Mouse (Mus musculus) naive thymus-derived CD4-positive, alpha-beta T cell, adult 2 months (primary cell): ENCODE measurements around the gene Pde1c.
"Not testable (repeated sequence)": the region's sequence is repeated elsewhere in the genome, so short reads cannot be mapped to it uniquely, and the experiment has no call there.

Experiments
- DNase-seq: peaks from one replicate; pipeline ENCODE4 v3.0.0-alpha.2; 2011; ENCODE audit warnings: low read depth

Pde1c gene

DNA sequence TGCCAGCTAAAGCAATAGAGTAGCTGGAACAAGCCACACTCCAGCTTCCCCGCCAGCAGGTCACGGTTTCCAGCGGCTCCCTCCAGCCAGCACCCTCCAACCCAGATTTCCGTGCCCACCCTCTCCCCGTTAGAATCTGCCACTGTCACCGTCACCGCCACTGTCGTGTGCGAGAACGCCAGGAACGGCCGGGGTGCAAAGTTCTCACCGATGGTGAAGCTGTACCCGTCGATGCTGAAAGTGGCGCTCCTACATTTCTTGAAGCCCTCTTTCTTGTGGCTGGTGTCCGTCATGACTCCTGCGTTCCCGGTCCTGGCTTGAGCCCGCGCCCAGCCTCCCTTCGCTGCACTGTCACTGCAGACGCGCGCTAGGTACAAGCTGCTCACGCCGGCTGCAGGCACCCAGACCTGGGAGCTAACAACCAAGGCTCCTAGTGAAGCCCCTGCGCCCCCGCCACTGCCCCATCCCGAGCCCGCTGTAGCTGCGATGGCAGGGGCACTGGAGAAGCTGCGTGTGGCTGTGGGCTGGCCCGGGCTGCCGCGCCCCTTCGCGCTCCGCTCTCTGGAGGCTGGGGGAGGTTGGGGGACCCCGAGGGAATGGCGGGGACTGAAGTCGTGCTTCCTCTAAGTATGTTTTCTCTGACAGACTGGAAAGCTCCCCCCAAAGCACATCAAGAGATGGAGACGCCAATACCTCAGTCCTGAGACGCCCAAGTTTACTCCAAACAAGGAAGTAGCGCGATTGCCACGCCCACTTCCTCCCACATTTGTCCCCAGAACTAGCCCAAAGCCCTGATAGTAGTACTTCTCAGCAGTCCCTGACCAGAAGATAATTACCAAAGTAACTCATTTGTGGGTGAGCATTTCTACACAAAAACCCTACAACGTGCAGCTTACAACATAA is at the start of gene Pde1c:
TSS of gene Pde1c (minus strand) at position 634 of the 903 bp plus-strand sequence.
- DNase-seq, result peak; percentile 7

DNA sequence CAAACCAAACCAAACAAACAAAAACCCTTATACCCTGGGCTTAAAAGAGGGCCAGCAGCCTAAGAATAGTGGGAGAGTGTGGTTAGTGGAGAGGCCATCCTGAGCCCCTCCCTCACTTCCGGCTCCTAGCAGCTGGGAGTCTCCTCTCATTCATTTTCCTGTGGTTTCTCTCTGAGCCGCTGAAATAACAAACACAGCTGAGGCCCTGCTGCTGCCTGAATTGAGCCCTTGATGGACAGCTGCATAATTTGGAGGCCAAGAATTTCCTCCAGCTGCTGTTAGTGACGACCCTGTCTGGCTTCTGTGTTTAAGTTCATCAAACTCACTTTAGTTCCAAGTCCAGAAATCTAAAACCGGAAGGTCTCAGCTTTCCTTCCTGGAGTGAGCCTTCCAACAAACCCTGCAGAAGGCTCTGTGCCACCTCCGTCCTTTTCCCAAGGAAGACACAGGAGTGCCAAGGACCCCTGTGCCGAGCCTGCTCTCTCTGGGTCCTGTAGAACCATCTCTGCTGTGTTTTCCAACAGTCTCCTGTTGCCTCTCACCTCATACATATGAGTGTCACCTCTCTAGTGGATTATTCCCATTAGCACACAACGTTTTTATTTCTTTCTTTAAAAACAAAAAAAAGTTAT is 48.2 kb upstream of the Pde1c start:
- DNase-seq, result no peak

DNA sequence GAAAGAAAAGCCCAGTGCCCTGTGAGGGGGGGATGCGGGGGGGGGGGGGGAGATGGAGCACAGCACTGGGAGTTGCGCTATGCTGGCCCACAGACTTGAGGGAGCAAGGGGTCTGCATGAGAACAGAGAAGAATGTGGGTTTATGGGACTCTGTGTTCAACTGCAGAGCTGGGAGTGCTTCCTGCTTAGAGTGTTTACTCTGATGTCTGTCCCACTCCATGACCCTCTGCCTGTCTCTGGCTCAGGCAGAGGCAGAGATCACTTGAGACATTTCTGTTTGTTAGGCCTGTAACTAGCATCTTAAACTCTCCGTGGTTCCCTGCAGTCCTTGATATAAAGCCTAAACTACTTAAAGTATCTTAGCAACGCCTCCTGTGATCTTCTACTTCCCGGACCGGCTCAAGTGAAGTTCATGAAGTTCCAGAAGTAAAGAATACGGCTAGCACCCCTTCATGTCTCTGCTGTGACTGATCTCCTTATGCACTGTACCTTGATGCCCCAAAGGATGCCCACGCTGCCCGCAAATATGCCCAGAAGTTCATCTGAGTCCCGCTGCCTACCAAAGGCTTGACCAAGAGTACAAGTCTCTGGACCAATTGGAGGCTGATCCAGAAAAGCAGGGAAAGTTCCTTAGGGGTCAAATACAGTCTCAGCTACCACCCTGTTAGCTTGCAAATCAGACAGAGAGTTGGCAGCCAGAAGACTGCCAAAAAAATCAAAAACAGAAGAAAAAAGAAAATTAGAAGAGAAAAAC is 47.5 kb upstream of the Pde1c start:
- no peak for DNase-seq

DNA sequence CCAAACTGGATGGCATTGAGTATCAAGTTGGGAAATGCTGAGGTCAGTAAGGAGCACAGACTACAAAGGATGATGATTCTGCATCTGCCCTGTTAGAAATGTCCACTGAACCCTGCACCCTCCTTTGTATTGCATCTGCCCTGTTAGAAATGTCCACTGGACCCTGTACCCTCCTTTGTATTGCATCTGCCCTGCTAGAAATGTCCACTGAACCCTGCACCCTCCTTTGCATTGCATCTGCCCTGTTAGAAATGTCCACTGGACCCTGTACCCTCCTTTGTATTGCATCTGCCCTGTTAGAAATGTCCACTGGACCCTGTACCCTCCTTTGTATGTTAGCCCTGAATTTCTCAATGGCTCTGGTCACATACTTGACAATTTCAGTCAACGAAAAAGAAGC is 40.6 kb upstream of the Pde1c start:
- DNase-seq, result not testable (repeated sequence)

DNA sequence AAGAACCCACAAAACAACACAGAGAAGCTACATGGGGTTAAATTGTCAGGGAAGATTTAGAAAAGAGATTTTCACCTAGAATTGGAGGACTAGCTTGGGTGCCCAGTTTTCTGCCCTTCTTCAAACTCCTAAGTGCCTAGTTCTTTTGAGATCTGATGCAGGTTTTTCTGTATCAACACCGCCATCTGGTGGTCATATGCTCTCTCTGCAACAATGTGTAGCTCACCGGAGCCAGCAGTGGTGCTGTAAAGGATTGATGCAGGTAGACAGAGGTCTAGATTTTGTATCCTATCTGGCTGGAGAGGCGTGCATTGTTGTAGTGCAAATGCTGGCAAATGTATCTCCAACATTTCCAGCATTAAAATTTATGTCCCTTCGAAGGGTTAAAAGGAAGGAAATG is 39.4 kb upstream of the Pde1c start:
- DNase-seq, result peak; percentile 65

DNA sequence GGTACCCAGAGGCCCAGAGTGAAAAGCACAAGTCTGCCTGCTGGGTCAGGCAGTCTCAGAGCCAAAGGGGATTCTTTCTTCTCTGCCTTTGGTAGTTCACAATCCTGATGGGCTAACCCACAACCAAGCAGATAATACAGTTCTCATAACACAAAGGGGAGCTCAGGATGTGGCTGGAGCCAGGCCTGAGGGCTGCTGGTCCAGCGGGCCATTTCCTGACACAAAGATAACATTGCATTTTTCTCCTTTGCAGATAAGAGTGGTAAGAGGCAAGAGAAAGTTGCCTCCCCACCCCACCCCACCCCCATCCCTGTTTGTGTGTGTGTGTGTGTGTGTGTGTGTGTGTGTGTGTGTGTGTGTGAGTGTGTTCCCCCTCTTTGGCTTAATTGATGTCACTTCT is 10.7 kb upstream of the Pde1c start:
- DNase-seq, result no peak

DNA sequence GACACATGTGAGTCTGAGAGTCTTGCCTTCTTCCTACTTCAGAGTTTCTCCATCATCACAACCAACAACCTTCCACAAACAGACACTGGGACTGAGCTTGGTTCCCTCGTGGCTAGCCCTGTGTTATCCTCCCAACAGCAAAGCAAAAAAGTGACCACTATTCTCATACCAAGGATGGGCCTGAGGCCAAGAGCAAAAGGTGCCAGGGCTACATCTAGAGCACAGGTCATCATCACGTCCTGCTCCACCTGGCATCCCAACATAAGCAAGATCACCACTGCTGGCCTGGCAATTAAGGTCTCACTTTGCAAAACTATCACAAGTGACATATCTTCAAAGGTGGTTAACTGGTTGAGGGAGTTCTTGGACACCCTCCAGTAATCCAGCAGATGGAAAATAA is 8.0 kb downstream of the Pde1c start:
- DNase-seq, result no peak

DNA sequence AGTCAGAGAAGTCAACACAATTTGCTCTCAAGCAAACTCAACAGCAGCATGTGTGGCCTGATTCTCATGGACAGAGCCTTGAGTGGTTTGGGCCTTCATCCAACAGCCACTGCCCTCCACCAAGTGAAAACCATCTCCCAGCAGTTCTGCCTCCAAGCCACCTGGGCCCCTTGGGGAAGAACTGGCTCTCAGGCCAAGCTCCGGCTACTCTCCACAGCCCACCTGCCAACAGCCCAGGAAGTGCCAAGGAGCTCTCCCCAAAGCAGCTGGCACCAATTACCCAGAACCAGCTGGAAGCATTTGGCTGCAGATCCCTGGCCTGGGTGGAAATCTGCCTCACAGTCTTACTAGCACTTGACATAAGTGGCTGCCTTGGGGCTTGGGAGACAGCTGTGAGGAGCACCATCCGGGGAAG is 8.4 kb downstream of the Pde1c start:
- DNase-seq, result no peak

DNA sequence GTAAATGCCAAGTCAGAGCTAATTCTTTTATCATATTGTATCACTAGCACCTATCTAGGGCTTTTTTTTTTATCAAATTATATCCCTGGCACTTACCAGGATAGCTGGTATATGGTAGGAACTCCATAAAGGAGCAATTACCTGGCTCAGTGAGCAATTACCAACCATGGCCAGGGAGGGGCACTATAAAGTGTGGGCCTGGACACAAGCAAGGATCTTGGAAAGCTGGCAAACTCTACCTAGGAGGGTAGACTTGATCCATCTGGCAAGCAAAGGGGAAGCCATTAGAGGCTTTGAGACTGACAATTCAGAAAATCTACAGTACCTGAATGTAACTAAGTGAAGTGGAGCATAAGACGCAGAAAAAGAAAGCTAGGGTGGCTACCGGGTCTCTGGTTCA is 10.2 kb downstream of the Pde1c start:
- DNase-seq, result no peak

DNA sequence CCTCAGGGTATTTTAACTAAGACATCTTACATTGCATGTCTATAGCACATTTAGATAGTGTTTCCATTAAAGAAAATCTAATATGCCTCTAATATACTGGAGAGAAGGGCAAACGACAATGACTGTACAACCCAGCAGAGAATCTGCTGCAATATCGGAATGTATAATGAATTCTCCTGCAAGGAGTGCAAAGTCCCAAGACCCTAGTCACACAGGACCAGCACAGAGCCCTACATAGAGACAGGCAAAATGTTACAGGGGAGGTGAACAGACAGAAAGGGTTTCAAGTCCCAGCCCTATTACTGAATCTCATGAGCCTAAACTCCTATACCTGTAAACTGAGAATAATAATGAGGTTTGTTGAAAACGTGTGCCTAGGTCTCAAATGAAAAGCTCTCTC is 13.1 kb downstream of the Pde1c start:
- no peak for DNase-seq

DNA sequence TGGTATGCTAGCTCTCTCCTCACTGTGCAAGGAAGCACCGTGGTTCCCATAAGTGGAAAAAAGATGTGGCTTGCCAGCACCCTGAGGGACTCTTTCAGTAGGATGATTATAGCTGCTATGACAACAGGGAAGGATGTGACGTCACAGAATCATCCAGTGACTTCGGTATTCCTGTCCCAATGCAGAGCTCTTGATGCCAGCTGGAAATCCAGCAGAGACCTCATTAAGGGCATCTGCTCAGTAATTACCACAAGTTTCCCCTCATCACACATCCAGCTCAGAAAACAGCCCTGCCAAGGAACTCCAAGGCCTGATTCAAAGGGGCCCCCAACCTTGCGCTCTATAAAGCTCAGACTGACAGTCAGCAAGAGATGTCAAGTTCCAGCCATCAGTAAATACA is 13.5 kb downstream of the Pde1c start:
- DNase-seq, result no peak

DNA sequence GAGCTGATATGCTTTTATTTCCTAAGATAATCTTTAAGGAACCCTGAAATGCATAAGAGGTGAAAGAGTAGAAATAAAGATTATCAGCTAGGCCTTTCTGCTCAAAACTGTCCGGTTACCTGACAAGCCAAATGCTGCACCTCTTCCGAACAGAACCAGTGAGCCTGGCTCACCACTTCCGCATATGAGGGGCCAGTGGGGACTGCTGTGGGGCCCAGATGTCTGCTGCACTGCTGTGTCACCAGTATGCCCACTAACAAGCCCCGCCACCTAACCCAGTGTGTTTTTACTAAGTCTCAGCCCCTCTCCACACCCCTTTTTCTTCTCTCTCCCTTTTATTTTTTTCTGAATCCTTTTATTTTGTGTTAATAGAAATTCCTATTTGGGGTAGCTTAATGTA is 17.9 kb downstream of the Pde1c start:
- no peak for DNase-seq

DNA sequence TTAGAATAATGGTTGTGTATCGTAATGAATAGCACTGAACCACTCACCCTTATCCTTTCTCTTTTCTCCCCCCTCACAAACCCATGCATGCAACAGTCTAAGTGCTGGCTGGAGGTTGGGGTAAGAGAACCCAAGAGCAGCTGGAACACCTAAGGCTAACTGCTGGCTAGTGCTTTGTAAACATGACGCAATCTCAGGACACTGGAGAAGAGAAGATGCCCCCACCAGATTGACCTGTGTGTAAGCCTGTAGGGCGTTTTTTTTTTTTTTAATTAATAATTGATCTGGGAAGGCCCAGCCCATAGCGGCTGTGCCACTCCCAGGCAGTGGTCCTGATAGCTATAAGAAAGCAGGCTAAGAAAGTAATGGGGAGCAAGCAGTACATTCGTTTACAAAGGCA is 28.7 kb downstream of the Pde1c start:
- DNase-seq, result no peak

DNA sequence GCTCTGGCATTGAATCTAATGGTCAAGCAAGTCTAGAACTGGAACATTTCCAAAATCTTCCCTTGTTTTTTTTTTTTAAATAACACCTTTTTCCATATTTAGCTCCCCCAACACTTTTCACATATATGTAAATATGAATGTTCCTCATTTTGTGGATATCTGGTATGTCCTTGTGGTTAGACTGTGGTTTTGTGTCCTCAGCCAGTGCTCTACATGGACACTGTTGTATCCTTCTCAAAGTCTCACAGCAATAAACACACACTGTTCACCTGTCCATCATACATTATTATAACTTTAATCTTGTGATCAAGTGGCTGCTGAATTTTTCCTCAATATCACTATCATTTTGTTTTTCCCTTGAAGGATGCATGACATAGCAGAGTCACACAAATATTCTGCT is 34.2 kb downstream of the Pde1c start:
- no peak for DNase-seq

DNA sequence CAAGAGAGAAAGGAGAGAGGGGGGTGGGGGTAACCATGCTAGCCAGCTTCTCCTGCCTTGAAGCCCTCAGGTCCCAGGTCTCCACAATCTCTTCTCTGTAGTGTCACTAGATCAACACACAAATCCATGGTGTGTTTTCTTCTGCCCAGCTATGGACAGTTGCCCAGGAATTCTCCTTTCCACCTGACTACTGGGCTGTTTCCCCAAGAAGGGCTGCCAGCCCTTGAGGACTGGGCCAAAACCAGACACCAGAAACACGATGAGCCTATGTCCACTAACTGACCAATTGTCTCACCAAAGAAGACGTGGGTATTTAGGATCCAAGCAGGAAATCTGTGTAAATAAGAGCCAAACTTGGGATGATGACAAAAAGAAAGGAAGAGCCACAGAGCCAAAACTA is 36.6 kb downstream of the Pde1c start:
- DNase-seq, result no peak

DNA sequence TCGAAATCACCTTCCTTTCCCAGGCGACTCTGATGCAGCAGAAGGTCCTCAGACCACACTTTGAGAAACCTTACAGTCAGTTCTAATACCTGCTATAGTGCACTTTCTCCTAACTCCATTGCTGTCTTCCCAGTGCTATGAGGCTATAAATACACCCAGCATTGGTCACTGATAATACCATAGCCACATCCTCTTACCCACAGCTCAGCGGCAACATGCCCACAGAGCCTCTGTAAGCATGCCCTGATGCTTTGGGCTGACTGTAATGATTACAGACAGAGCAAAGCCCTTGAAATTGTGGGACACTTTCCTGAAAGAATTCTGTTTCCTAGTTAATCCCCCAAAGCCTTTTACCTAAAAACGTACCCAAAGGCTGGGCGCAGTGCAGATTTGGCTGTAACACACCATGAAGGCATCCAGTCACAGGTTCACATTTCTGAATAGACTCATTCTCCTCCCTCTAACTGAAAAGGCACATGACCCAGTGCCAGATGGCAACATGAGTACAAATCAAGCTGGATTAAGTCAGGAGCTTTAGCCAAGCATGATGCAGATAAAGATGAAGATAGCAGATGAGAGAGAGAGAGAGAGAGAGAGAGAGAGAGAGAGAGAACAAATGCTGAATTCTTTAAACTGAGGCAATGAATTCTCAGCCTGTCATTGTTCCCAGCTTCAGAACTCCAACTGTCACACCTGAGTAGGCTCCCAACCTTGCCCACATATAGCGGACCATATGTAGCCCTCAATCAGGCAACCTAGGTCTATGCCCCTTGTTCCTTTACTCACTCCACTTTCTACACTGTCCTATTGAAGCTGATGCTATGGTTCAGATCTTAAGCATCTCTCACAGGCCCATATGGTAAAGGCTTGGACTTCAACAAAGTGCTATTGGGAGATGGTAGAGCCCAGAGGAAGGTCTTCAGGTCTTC is 44.7 kb downstream of the Pde1c start:
- no peak for DNase-seq

DNA sequence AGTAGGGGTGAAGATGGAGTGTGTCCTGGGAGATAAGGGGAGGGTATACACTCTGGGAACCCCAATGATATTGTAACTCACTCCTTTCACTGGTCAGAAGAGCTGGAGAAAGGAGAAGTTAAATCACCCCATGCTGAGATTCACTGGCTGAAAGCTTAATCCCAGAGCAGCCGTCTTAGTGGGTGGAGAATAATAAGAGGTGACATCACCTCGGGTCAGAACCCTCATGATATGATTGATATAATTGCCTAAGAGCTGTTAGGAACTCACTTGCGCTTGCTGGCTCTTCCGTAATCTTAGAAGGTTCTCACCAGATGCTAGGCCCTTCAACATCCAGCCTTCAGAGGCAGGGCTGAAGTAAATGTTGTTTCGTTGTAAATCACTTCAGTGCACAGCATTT is 79.7 kb downstream of the Pde1c start:
- DNase-seq, result no peak

DNA sequence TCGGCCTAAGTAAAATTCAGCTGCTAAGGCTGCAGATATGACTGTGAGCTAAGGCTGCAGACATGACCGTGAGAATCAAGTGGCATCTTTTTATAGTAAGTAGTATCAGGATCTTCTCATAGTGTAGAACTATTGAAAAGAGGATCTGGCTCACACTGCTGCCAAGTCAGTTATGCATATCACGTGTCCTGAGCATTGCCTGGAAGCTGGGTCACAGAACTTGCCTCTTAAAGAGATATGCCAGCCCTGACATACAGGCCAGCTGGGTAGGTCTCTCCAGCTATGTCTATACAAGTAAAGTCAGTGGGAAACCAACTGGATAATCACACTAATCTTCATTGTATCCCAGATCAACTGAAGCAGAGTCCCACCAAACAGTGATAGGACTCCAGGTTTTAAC is 83.8 kb downstream of the Pde1c start:
- no peak for DNase-seq

DNA sequence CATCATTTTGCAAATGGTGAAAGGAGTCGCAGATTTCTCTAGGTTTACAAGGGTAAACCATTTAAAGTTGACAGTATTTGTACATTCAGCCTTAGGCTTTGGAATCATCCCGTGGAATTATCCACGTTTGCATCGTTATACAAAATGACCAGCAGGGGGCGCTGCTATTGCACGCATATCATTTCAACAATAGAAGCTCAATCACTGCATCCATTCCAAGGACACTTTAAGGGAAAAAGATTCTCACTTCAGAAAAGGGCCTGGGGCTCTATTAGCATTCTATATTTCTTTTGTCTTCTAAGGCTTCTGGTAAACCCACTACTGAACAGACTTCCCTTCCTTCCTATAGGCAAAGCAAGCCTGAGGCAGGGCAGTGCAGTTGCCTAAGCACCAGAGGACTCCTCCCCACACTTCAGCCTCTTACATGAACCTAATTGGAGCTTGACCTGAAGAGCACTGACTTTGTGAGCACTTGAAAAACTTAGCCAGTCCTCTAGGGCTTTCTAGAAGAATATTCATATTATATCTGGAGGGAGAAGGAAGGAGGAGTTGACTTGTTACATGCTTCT is 87.9 kb downstream of the Pde1c start:
- peak; percentile 36 for DNase-seq

DNA sequence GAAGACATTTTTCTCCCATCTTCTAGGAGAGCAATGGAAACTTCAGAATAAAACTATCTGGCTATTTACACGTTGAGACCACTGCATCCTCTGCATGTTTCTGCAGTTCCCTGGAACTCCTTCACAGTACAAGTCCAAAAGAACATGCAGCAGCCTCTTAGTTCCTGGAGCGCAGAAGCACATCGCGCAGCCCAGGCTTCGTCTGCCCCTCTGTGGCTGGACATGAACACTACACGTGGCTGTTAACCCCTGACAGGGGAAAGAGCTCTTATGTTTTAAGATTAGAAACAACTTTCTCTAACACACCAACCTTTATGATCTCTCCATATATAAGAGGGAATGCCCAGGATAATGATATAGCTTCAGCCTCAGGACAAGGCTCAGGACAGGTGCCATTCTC is 92.3 kb downstream of the Pde1c start:
- no peak for DNase-seq

DNA sequence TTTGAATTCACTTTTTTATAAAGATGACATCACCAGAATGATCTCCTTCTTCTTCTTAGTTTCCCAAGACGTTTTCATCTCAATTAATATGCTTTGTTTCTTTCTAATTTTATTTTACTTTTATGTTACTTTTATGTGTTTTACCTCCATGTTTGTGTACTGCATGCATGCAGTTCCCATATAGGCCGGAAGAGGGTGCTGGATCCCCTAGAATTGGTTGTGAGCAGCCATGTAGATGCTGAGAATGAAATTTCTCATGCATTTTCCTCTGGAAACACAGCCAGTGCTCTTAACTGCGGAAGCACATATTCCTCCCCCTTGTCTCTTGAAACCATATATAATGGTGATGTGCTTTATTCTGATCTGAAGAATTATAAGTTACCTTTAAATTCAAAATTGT is 110.8 kb downstream of the Pde1c start:
- DNase-seq, result no peak

DNA sequence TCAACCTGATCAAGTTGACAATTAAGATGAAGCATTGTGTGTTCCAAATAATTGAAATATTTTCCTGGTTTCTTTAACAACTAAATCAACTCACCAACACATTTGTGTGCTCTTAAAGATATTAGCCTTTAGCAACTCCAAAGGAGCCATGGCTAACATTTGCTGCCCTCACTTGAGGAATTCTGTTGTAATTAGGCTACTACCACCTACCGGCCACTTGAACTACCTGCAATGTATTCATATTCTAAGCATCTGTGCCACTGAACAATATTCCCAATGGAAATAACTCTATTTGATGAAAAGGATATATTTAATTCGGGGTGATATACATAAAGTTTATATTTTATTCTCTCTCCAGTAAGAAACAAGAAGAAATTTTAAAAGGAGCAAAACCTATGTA is 121.0 kb downstream of the Pde1c start:
- DNase-seq, result no peak
